Mouse (Mus musculus): ENCODE measurements around the gene Nbr1. TPM values are rescaled to one million over a fixed set of nuclear protein-coding genes. Genes with fewer than 3 reads are reported as not detected.
"Not testable (repeated sequence)": the region's sequence is repeated elsewhere in the genome, so short reads cannot be mapped to it uniquely, and the experiment has no call there.

The Nbr1 gene
- polyA plus RNA-seq, 2 experiments, result 62.8 to 82.7 TPM

GRCm38 (mm10) chr11:101582054-101583035 lies 30.4 kb downstream of the Nbr1 start, which contains the start of gene Tmem106a:
Tmem106a (plus strand) TSS chr11:101582242.
- no peak for ATAC-seq (ENCODE audit: low FRiP score, low read depth)
- DNase-seq (ENCODE audit: low spot score), result peak; percentile 60
- no peaks in the 10 kb centered on the region for H3K9me3 ChIP-seq (ENCODE audit: control insufficient read depth, low read length)
- no peak within 1 kb of the TSS for H3K27ac ChIP-seq (replicated peaks; ENCODE audit: low read depth, low read length)
- H3K27me3 ChIP-seq (ENCODE audit: control insufficient read depth, insufficient read depth, low read length), result no peaks in the 10 kb centered on the region
- TF ChIP-seq POLR2A (IDR thresholded peaks at IDR 0.05; ENCODE audit: borderline replicate concordance, extremely low read depth, insufficient read depth, insufficient read length), result no peak
- peaks cover 41% of the 10 kb centered on the region for H3K36me3 ChIP-seq (ENCODE audit: control insufficient read depth, insufficient read depth, low read length)
- peak within 1 kb of the TSS; percentile 17; the same call in 1 of the 2 replicates for H3K9ac ChIP-seq (ENCODE audit: low read depth, low read length, severe bottlenecking)
- H3K4me2 ChIP-seq (replicated peaks; ENCODE audit: low read depth, low read length, severe bottlenecking), result peak within 1 kb of the TSS; percentile 46
- WGBS, result 16% methylated on average over 29 of the region's 31 CpGs
- no peaks in the 10 kb centered on the region for H3K4me1 ChIP-seq (ENCODE audit: control insufficient read depth, insufficient read depth, low read length)
- H3K4me3 ChIP-seq (replicated peaks; ENCODE audit: low read length), result peak within 1 kb of the TSS; percentile 34

DNA sequence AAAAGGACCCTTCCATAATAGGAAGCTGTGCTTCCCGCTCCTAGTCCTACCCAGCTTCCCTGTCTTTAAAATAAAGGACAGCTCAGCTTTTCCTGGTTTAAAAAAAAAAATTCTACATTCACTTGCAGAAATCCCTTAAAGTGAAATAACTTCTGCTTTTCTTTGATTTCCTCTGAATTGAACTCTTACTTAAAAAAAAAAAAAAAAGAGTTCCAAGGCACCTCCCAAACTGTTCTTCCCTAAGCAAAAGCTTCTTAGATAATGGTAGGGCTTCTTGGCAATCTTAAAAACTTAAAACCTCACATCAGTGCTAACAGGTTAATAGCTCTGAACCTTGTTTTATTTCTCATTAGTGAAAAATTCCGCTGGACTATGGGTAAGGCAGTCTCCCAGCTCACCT lies 31.3 kb downstream of the Nbr1 start:
- H3K9ac ChIP-seq (ENCODE audit: low read depth, low read length, severe bottlenecking), result no peak overlapping the region
- H3K36me3 ChIP-seq (ENCODE audit: control insufficient read depth, insufficient read depth, low read length), result peaks cover 32% of the 10 kb centered on the region
- no peak for ATAC-seq (ENCODE audit: low FRiP score, low read depth)
- no peaks in the 10 kb centered on the region for H3K4me1 ChIP-seq (ENCODE audit: control insufficient read depth, insufficient read depth, low read length)
- H3K27ac ChIP-seq (replicated peaks; ENCODE audit: low read depth, low read length), result no peak overlapping the region
- 93% methylated on average over 2 of the region's 2 CpGs for WGBS
- no peaks in the 10 kb centered on the region for H3K9me3 ChIP-seq (ENCODE audit: control insufficient read depth, low read length)
- no peak overlapping the region for H3K4me3 ChIP-seq (replicated peaks; ENCODE audit: low read length)
- H3K27me3 ChIP-seq (ENCODE audit: control insufficient read depth, insufficient read depth, low read length), result no peaks in the 10 kb centered on the region
- DNase-seq (ENCODE audit: low spot score), result no peak
- no peak for TF ChIP-seq POLR2A (IDR thresholded peaks at IDR 0.05; ENCODE audit: borderline replicate concordance, extremely low read depth, insufficient read depth, insufficient read length)
- no peak overlapping the region for H3K4me2 ChIP-seq (replicated peaks; ENCODE audit: low read depth, low read length, severe bottlenecking)

- WGBS, result 92% methylated on average over 1 of the region's 1 CpGs
- H3K9me3 ChIP-seq (ENCODE audit: control insufficient read depth, low read length); H3K4me2 ChIP-seq (replicated peaks; ENCODE audit: low read depth, low read length, severe bottlenecking); H3K9ac ChIP-seq (ENCODE audit: low read depth, low read length, severe bottlenecking); H3K4me1 ChIP-seq (ENCODE audit: control insufficient read depth, insufficient read depth, low read length); H3K27ac ChIP-seq (replicated peaks; ENCODE audit: low read depth, low read length); ATAC-seq (ENCODE audit: low FRiP score, low read depth); H3K27me3 ChIP-seq (ENCODE audit: control insufficient read depth, insufficient read depth, low read length); DNase-seq (ENCODE audit: low spot score); H3K4me3 ChIP-seq (replicated peaks; ENCODE audit: low read length): not testable (repeated sequence)
- H3K36me3 ChIP-seq (ENCODE audit: control insufficient read depth, insufficient read depth, low read length), result peaks cover 14% of the 10 kb centered on the region
These were observed 33.1 kb downstream of the Nbr1 start for GRCm38 (mm10) chr11:101585031-101585430.

DNA sequence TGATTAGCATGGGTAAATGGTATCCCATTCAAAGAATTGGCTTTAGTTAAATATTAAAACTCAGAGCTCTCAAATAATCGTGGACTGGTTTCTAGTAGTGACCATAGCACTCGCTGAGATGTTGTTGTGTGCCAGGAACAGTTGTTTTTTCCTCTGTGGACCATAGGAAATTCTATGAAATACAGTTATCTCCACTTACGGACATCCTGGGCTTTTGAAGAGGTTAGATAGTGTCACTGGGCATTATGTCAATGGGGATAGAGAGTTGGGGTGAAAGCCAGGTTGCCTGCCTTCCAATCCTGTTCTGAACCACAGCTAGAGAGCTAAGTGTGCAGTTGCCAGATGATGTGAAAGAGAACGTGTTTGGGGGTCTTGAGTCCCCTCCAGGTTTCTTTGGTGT lies 33.9 kb downstream of the Nbr1 start:
- 78% methylated on average over 4 of the region's 4 CpGs for WGBS
- H3K4me3 ChIP-seq (replicated peaks; ENCODE audit: low read length), result no peak overlapping the region
- DNase-seq (ENCODE audit: low spot score) (no peak), ATAC-seq (ENCODE audit: low FRiP score, low read depth) (no peak)
- H3K4me2 ChIP-seq (replicated peaks; ENCODE audit: low read depth, low read length, severe bottlenecking), result no peak overlapping the region
- peaks cover 9% of the 10 kb centered on the region for H3K36me3 ChIP-seq (ENCODE audit: control insufficient read depth, insufficient read depth, low read length)
- no peaks in the 10 kb centered on the region for H3K9me3 ChIP-seq (ENCODE audit: control insufficient read depth, low read length)
- H3K27me3 ChIP-seq (ENCODE audit: control insufficient read depth, insufficient read depth, low read length), result no peaks in the 10 kb centered on the region
- H3K9ac ChIP-seq (ENCODE audit: low read depth, low read length, severe bottlenecking), result no peak overlapping the region
- no peaks in the 10 kb centered on the region for H3K4me1 ChIP-seq (ENCODE audit: control insufficient read depth, insufficient read depth, low read length)
- TF ChIP-seq POLR2A (IDR thresholded peaks at IDR 0.05; ENCODE audit: borderline replicate concordance, extremely low read depth, insufficient read depth, insufficient read length), result no peak
- no peak overlapping the region for H3K27ac ChIP-seq (replicated peaks; ENCODE audit: low read depth, low read length)

DNA sequence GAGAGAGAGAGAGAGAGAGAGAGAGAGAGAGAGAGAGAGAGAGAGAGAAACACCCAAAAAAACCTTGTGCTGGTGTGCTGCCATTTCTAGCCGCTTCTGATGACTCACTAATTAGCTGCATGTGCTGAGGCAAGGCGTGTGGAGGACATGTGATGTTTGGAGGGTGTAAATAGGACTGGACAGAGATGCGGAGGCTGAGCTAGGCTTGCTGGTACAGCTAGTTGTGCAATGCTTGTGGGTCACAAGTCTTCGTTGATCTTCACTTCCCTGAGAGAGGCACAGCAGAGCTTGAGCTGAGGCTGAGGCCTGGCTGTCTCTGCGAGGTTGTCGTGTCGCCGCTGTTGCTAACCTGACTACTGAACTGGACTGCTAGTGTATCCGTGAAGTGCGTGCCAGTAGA lies 35.7 kb downstream of the Nbr1 start:
- 87% methylated on average over 10 of the region's 10 CpGs for WGBS
- H3K9me3 ChIP-seq (ENCODE audit: control insufficient read depth, low read length), result no peaks in the 10 kb centered on the region
- H3K4me1 ChIP-seq (ENCODE audit: control insufficient read depth, insufficient read depth, low read length), result no peaks in the 10 kb centered on the region
- DNase-seq (ENCODE audit: low spot score) (no peak), ATAC-seq (ENCODE audit: low FRiP score, low read depth) (no peak)
- peaks cover 7% of the 10 kb centered on the region; the same call in 1 of the 2 replicates for H3K36me3 ChIP-seq (ENCODE audit: control insufficient read depth, insufficient read depth, low read length)
- no peak for TF ChIP-seq POLR2A (IDR thresholded peaks at IDR 0.05; ENCODE audit: borderline replicate concordance, extremely low read depth, insufficient read depth, insufficient read length)
- H3K9ac ChIP-seq (ENCODE audit: low read depth, low read length, severe bottlenecking), result no peak overlapping the region
- no peaks in the 10 kb centered on the region for H3K27me3 ChIP-seq (ENCODE audit: control insufficient read depth, insufficient read depth, low read length)
- H3K4me3 ChIP-seq (replicated peaks; ENCODE audit: low read length), result no peak overlapping the region
- no peak overlapping the region for H3K27ac ChIP-seq (replicated peaks; ENCODE audit: low read depth, low read length)
- H3K4me2 ChIP-seq (replicated peaks; ENCODE audit: low read depth, low read length, severe bottlenecking), result no peak overlapping the region

Data from limb, embryonic 14.5 days (tissue).